Mouse (Mus musculus) layer of hippocampus, adult 6 months (tissue): ENCODE measurements around the gene Areg. TPM values are rescaled to one million over a fixed set of nuclear protein-coding genes. Genes with fewer than 3 reads are reported as not detected.

Experiments used
- long read RNA-seq, 2 experiments: library from polyadenylated mRNA; unstranded; transcript quantifications; one replicate each; pipeline ENCODE4 v2.0.0; 2019 to 2020
- polyA plus RNA-seq: library from polyadenylated mRNA; unstranded; fragments of <200 nt; fragmentation: Nextera tagmentation; gene quantifications from 2 replicates; pipeline ENCODE4 v1.2.3, GENCODE M21; 2021

The Areg gene
- 0.15 TPM in 2 replicates for polyA plus RNA-seq
- long read RNA-seq, experiment 1 = 0 reads
- long read RNA-seq, experiment 2, partial matches to known transcripts = 0 of 1 reads
- long read RNA-seq, experiment 2, other reads (novel, unspliced or antisense) = 0 of 1 reads

DNA sequence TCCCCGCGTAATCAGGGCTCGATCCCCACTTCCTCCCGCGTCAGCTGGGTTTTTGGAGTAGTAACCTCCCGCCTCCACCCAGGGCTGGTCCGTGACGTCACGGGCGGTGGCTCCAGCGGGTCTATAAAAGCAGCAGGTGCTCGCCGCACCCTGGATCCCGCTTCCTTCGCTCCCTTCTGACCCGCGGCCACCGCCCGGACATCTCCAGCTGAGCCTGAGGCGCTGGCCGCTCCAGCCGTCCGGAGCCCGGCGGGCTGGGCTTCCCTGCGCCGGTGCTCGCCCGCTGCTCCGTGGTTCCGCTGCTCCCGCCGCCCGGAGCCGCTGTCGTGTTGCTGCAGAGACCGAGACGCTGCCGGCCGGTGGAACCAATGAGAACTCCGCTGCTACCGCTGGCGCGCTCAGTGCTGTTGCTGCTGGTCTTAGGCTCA, at the start of gene Areg:
Gene Areg (plus strand): TSS at position 154 of the 428 bp plus-strand sequence.

Other genes with a start within 250 kb of the Areg start
- 0.25 and 0.41 TPM in 2 replicates for gene Cxcl1, start 248.4 kb upstream of the Areg start, polyA plus RNA-seq
- gene Cxcl2, start 235.7 kb upstream of the Areg start, polyA plus RNA-seq = not detected in 2 replicates
- gene Mthfd2l, start 208.5 kb upstream of the Areg start, polyA plus RNA-seq = 12.1 and 12.8 TPM in 2 replicates
- gene Epgn, start 112.1 kb upstream of the Areg start, polyA plus RNA-seq = not detected in 2 replicates
- not detected in 2 replicates for gene Ereg, start 65.0 kb upstream of the Areg start, polyA plus RNA-seq